Mouse (Mus musculus) heart, embryonic 16.5 days (tissue): ENCODE measurements around the gene Wdr38. TPM values are rescaled to one million over a fixed set of nuclear protein-coding genes. Genes with fewer than 3 reads are reported as not detected.

Source experiments
- ATAC-seq: fragments of 200-750 bp; cut with Nextera tagmentation; replicated peaks from 2 replicates; pipeline ENCODE4 v1.8.0; 2017; ENCODE audit warnings: moderate number of reproducible peaks; ENCODE audit not compliant: insufficient read depth, low FRiP score; ENCODE audit errors: extremely low read depth
- H3K27ac ChIP-seq: fragments of 300-500 bp; sonication (generic); 2 replicates; pipeline ENCODE4 v1.5.1; 2014; ENCODE audit warnings: mild to moderate bottlenecking, low read length, control low read depth, moderate library complexity
- H3K27me3 ChIP-seq: fragments of 300-500 bp; sonication (generic); 2 replicates; pipeline ENCODE4 v1.6.1; 2014; ENCODE audit warnings: low read length, mixed read lengths; ENCODE audit not compliant: control insufficient read depth, insufficient read depth
- H3K36me3 ChIP-seq: fragments of 300-500 bp; sonication (generic); 2 replicates; pipeline ENCODE4 v1.6.1; 2014; ENCODE audit not compliant: control insufficient read depth, insufficient read depth
- H3K4me1 ChIP-seq: fragments of 300-500 bp; sonication (generic); 2 replicates; pipeline ENCODE4 v1.6.1; 2014; ENCODE audit warnings: low read length, mixed read lengths; ENCODE audit not compliant: control insufficient read depth, insufficient read depth
- H3K4me2 ChIP-seq: fragments of 300-500 bp; sonication (generic); 2 replicates; pipeline ENCODE4 v1.6.1; 2014; ENCODE audit warnings: low read depth, mild to moderate bottlenecking, control low read depth, low read length
- H3K4me3 ChIP-seq: fragments of 300-500 bp; sonication (generic); 2 replicates; pipeline ENCODE4 v1.5.1; 2014; ENCODE audit warnings: mild to moderate bottlenecking, control low read depth, low read length
- H3K9ac ChIP-seq: fragments of 300-500 bp; sonication (generic); 2 replicates; pipeline ENCODE4 v1.6.1; 2014; ENCODE audit warnings: low read length, control low read depth
- H3K9me3 ChIP-seq: fragments of 300-500 bp; sonication (generic); replicated peaks from 2 replicates; pipeline ENCODE4 v1.6.1; 2016; ENCODE audit warnings: low read length; ENCODE audit not compliant: control insufficient read depth
- WGBS: fragments of 180-500 bp; shearing (Covaris S2); extraction: QIAGEN DNeasy Blood & Tissue Kit; methylation state at CpG from one replicate; pipeline ENCODE4 v1.1.7; 2014; 5-methylcytosine and 5-hydroxymethylcytosine counted together
- polyA plus RNA-seq: library from polyadenylated mRNA; unstranded; fragments of >200 nt; fragmentation: Nextera tagmentation; extraction: Ambion mirVana; gene quantifications from 2 replicates; pipeline ENCODE4 v1.2.1, GENCODE M21; 2015

The Wdr38 gene
- polyA plus RNA-seq, 1 experiment from 2014 or later: 1.2 TPM

DNA sequence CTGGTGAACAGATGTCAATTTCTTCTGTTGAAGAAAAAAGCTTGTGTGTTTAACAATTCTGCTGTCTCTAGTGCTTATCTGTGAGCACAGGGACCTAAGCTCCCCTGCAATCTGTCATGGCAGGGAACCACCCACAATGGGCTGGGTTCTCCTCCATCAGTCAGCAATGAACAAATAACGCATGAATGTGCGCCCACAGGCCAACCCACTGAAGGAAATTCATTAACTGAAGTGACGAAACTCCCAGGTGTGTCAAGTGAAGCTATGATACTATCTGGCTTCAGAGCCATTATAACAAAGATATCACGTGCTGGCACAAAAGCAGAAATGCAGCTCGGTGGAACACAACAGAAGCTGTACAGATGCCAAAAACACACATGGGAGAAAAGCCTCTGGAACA is 27.2 kb upstream of the Wdr38 start:
- Histone ChIP-seq H3K4me1 (no peaks in the 10 kb centered on the region), H3K36me3 (no peaks in the 10 kb centered on the region), H3K9me3 (0 out of 2 replicates have a peak, but pooled peaks cover 2% of the 10 kb centered on the region), H3K27me3 (no peaks in the 10 kb centered on the region), H3K9ac (no peak overlapping the region), H3K4me2 (no peak overlapping the region), H3K27ac (no peak overlapping the region), H3K4me3 (no peak overlapping the region)
- no peak for ATAC-seq
- WGBS: 62% methylated on average over 5 of the region's 5 CpGs

DNA sequence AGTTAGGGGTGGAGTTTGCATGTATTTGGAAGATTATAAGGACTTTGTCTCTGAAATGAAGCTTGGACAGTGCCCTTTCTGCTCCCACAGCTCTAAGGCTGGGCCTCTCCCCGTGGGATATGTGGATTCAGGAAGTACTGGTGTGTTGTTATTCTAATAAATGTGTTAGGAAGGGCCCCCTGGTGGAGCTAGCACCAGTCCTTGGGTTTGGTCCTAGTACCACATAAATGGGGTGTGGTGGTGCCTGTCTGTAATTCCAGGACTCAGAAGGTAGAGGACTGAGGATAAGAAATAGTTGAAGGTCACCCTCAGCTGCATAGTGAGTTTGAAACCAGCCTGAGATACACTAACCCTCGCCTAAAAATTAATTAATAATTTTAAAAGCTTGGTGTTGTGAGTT is 24.1 kb upstream of the Wdr38 start:
- no peak overlapping the region for H3K4me3 ChIP-seq
- ATAC-seq: no peak
- 36% methylated on average over 2 of the region's 2 CpGs for WGBS
- no peak overlapping the region for H3K4me2 ChIP-seq
- no peaks in the 10 kb centered on the region for H3K27me3 ChIP-seq
- no peaks in the 10 kb centered on the region for H3K36me3 ChIP-seq
- no peak overlapping the region for H3K9ac ChIP-seq
- no peaks in the 10 kb centered on the region for H3K4me1 ChIP-seq
- H3K9me3 ChIP-seq: 0 out of 2 replicates have a peak, but pooled peaks cover 2% of the 10 kb centered on the region
- H3K27ac ChIP-seq: no peak overlapping the region

- Histone ChIP-seq H3K9me3 (0 out of 2 replicates have a peak, but pooled peaks cover 2% of the 10 kb centered on the region), H3K4me3 (no peak overlapping the region), H3K27me3 (no peaks in the 10 kb centered on the region), H3K4me2 (no peak overlapping the region), H3K4me1 (no peaks in the 10 kb centered on the region), H3K36me3 (no peaks in the 10 kb centered on the region), H3K9ac (no peak overlapping the region), H3K27ac (no peak overlapping the region)
- no peak for ATAC-seq
- WGBS: 61% methylated on average over 7 of the region's 7 CpGs
These were observed 23.6 kb upstream of the Wdr38 start for GRCm38 (mm10) chr2:38973701-38974100.

- ATAC-seq: no peak
- Histone ChIP-seq H3K9me3 (0 out of 2 replicates have a peak, but pooled peaks cover 2% of the 10 kb centered on the region), H3K4me2 (no peak overlapping the region), H3K36me3 (no peaks in the 10 kb centered on the region), H3K4me3 (no peak overlapping the region), H3K4me1 (no peaks in the 10 kb centered on the region), H3K27me3 (no peaks in the 10 kb centered on the region), H3K27ac (no peak overlapping the region), H3K9ac (no peak overlapping the region)
- 14% methylated on average over 2 of the region's 2 CpGs for WGBS
These were observed 23.1 kb upstream of the Wdr38 start for GRCm38 (mm10) chr2:38974171-38974570.

GRCm38 (mm10) chr2:38975181-38975580 is 22.1 kb upstream of the Wdr38 start:
- Histone ChIP-seq H3K4me3 (no peak overlapping the region), H3K4me1 (no peaks in the 10 kb centered on the region), H3K4me2 (no peak overlapping the region), H3K36me3 (no peaks in the 10 kb centered on the region), H3K27me3 (no peaks in the 10 kb centered on the region), H3K9ac (no peak overlapping the region), H3K27ac (no peak overlapping the region), H3K9me3 (no peaks in the 10 kb centered on the region)
- 77% methylated on average over 3 of the region's 3 CpGs for WGBS
- ATAC-seq: 0 out of 2 replicates have a peak, but pooled peaks have one; percentile 6

GRCm38 (mm10) chr2:38975941-38976805 is 21.1 kb upstream of the Wdr38 start:
- Histone ChIP-seq H3K4me2 (no peak overlapping the region), H3K4me3 (no peak overlapping the region), H3K27me3 (no peaks in the 10 kb centered on the region), H3K9me3 (no peaks in the 10 kb centered on the region), H3K27ac (no peak overlapping the region), H3K9ac (no peak overlapping the region), H3K36me3 (no peaks in the 10 kb centered on the region), H3K4me1 (no peaks in the 10 kb centered on the region)
- ATAC-seq: no peak
- WGBS: 76% methylated on average over 21 of the region's 21 CpGs

- no peak overlapping the region for H3K9ac ChIP-seq
- no peaks in the 10 kb centered on the region for H3K27me3 ChIP-seq
- H3K4me2 ChIP-seq: no peak overlapping the region
- WGBS: 59% methylated on average over 4 of the region's 4 CpGs
- no peaks in the 10 kb centered on the region for H3K4me1 ChIP-seq
- no peak overlapping the region for H3K4me3 ChIP-seq
- no peaks in the 10 kb centered on the region for H3K9me3 ChIP-seq
- H3K27ac ChIP-seq: no peak overlapping the region
- H3K36me3 ChIP-seq: no peaks in the 10 kb centered on the region
- ATAC-seq: no peak
These were observed 19.4 kb upstream of the Wdr38 start for GRCm38 (mm10) chr2:38977837-38978236.

DNA sequence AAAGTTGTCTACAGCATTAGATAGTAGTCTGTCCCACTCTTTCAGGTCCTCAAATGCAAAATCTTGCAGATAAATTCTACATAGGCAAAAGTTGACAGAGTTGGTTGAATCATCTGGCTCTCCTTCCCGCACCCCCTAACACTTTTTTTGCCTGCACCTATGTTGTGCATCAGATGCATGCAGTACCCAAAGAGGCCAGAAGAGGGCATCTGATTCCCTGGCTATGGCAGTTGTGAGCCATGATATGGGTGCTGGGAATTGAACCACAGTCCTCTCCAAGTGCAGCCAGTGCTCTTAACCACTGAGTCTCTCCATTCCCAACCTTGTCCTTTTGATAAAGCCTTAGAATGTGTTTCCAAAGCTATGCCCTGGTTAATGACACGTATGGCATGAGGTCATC is 13.8 kb upstream of the Wdr38 start:
- Histone ChIP-seq H3K4me2 (no peak overlapping the region), H3K9me3 (peaks cover 3% of the 10 kb centered on the region; the same call in 1 of the 2 replicates), H3K27me3 (no peaks in the 10 kb centered on the region), H3K4me3 (no peak overlapping the region), H3K36me3 (no peaks in the 10 kb centered on the region), H3K9ac (no peak overlapping the region), H3K4me1 (no peaks in the 10 kb centered on the region), H3K27ac (no peak overlapping the region)
- ATAC-seq: no peak
- WGBS: 93% methylated on average over 2 of the region's 2 CpGs

DNA sequence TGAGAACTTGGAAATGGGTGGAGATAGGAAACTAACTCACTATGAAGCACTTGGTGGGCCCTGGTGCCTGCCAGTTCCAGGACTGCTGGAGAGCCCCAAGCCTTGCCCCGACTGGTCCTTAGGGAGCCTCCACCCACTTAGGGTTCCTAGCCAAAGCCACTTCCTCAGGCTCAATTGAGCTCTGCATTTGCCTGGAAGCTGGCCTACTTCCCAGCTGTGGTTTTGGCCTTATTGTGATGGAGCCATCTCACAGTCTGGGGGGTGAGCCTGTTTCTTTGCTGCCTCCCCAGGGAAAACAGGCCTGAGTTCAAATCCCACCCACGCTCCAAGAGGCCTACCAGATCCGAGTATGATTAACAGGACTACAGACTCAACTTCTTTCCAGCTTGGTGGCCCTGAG is 10.7 kb upstream of the Wdr38 start:
- no peaks in the 10 kb centered on the region for H3K4me1 ChIP-seq
- H3K9ac ChIP-seq: no peak overlapping the region
- H3K4me2 ChIP-seq: no peak overlapping the region
- H3K36me3 ChIP-seq: no peaks in the 10 kb centered on the region
- WGBS: 66% methylated on average over 3 of the region's 3 CpGs
- no peak for ATAC-seq
- no peak overlapping the region for H3K27ac ChIP-seq
- no peaks in the 10 kb centered on the region for H3K27me3 ChIP-seq
- no peak overlapping the region for H3K4me3 ChIP-seq
- H3K9me3 ChIP-seq: peaks cover 3% of the 10 kb centered on the region; the same call in 1 of the 2 replicates
